Mouse (Mus musculus): ENCODE data around the gene Trib2. TPM values are rescaled to one million over a fixed set of nuclear protein-coding genes. Genes with fewer than 3 reads are reported as not detected.

Gene Trib2
- total and polyA plus RNA-seq, 2 experiments from 2014 or later, result 112 to 185 TPM

- 2% methylated on average over 23 of the region's 23 CpGs for WGBS
- DNase-seq (ENCODE audit: low spot score), result peak; percentile 35
- H3K4me2 ChIP-seq (ENCODE audit: low read depth, low read length, poor library complexity, severe bottlenecking), result peak overlapping the region; percentile 66
- ATAC-seq (ENCODE audit: low FRiP score), result peak; percentile 42
- 0 out of 2 replicates have a peak, but pooled peaks cover 3% of the 10 kb centered on the region for H3K4me1 ChIP-seq (ENCODE audit: insufficient read depth, low read length)
- no peaks in the 10 kb centered on the region for H3K9me3 ChIP-seq (ENCODE audit: low read length)
- H3K9ac ChIP-seq (replicated peaks; ENCODE audit: low read length, poor library complexity, severe bottlenecking), result peak overlapping the region; percentile 90
- no peaks in the 10 kb centered on the region for H3K36me3 ChIP-seq (ENCODE audit: insufficient read depth, low read length)
- H3K27ac ChIP-seq (ENCODE audit: low read depth, low read length), result peak overlapping the region; percentile 94
- H3K27me3 ChIP-seq (ENCODE audit: insufficient read depth, low read length), result no peaks in the 10 kb centered on the region
- H3K4me3 ChIP-seq (ENCODE audit: low read depth, low read length), result peak overlapping the region; percentile 95
- no peak for TF ChIP-seq CTCF (IDR thresholded peaks at IDR 0.05)
These were observed 492 bp downstream of the Trib2 start for GRCm38 (mm10) chr12:15816254-15816605.

GRCm38 (mm10) chr12:15815576-15816253 is 1.0 kb downstream of the Trib2 start:
- WGBS, result under 1% methylated on average over 49 of the region's 49 CpGs
- DNase-seq (ENCODE audit: low spot score), result peak; percentile 95

GRCm38 (mm10) chr12:15815170-15815575 is 1.5 kb downstream of the Trib2 start:
- peak overlapping the region; percentile 94 for H3K27ac ChIP-seq (ENCODE audit: low read depth, low read length)
- peak overlapping the region; percentile 66 for H3K4me2 ChIP-seq (ENCODE audit: low read depth, low read length, poor library complexity, severe bottlenecking)
- peak overlapping the region; percentile 95 for H3K4me3 ChIP-seq (ENCODE audit: low read depth, low read length)
- ATAC-seq (ENCODE audit: low FRiP score) (no peak; the same call in 1 of the 2 replicates), DNase-seq (ENCODE audit: low spot score) (peak; percentile 76)
- H3K4me1 ChIP-seq (ENCODE audit: insufficient read depth, low read length), result 0 out of 2 replicates have a peak, but pooled peaks cover 6% of the 10 kb centered on the region
- under 1% methylated on average over 23 of the region's 23 CpGs for WGBS
- H3K9me3 ChIP-seq (ENCODE audit: low read length), result no peaks in the 10 kb centered on the region
- H3K36me3 ChIP-seq (ENCODE audit: insufficient read depth, low read length), result no peaks in the 10 kb centered on the region
- no peaks in the 10 kb centered on the region for H3K27me3 ChIP-seq (ENCODE audit: insufficient read depth, low read length)
- H3K9ac ChIP-seq (replicated peaks; ENCODE audit: low read length, poor library complexity, severe bottlenecking), result peak overlapping the region; percentile 90
- no peak for TF ChIP-seq CTCF (IDR thresholded peaks at IDR 0.05)

More at GRCm38 (mm10) chr12:15815576-15816253, 1.0 kb downstream of the Trib2 start:
- no peaks in the 10 kb centered on the region for H3K9me3 ChIP-seq (ENCODE audit: low read length)
- peak overlapping the region; percentile 94 for H3K27ac ChIP-seq (ENCODE audit: low read depth, low read length)
- no peaks in the 10 kb centered on the region for H3K27me3 ChIP-seq (ENCODE audit: insufficient read depth, low read length)
- H3K4me3 ChIP-seq (ENCODE audit: low read depth, low read length), result peak overlapping the region; percentile 95
- 0 out of 2 replicates have a peak, but pooled peaks cover 5% of the 10 kb centered on the region for H3K4me1 ChIP-seq (ENCODE audit: insufficient read depth, low read length)
- TF ChIP-seq CTCF (IDR thresholded peaks at IDR 0.05), result peak; percentile 72
- no peaks in the 10 kb centered on the region for H3K36me3 ChIP-seq (ENCODE audit: insufficient read depth, low read length)
- H3K4me2 ChIP-seq (ENCODE audit: low read depth, low read length, poor library complexity, severe bottlenecking), result peak overlapping the region; percentile 66
- ATAC-seq (ENCODE audit: low FRiP score), result peak; percentile 69
- peak overlapping the region; percentile 90 for H3K9ac ChIP-seq (replicated peaks; ENCODE audit: low read length, poor library complexity, severe bottlenecking)

- ATAC-seq (ENCODE audit: low FRiP score) (no peak), DNase-seq (ENCODE audit: low spot score) (peak; percentile 53)
- Histone ChIP-seq H3K9me3 (ENCODE audit: low read length) (no peaks in the 10 kb centered on the region), H3K36me3 (ENCODE audit: insufficient read depth, low read length) (no peaks in the 10 kb centered on the region), H3K27me3 (ENCODE audit: insufficient read depth, low read length) (no peaks in the 10 kb centered on the region), H3K9ac (replicated peaks; ENCODE audit: low read length, poor library complexity, severe bottlenecking) (peak overlapping the region; percentile 90), H3K4me2 (ENCODE audit: low read depth, low read length, poor library complexity, severe bottlenecking) (peak overlapping the region; percentile 66), H3K4me1 (ENCODE audit: insufficient read depth, low read length) (0 out of 2 replicates have a peak, but pooled peaks cover 7% of the 10 kb centered on the region), H3K27ac (ENCODE audit: low read depth, low read length) (peak overlapping the region; percentile 94), H3K4me3 (ENCODE audit: low read depth, low read length) (peak overlapping the region; percentile 95)
- TF ChIP-seq CTCF (IDR thresholded peaks at IDR 0.05), result no peak
- under 1% methylated on average over 32 of the region's 32 CpGs for WGBS
These were observed 2.3 kb downstream of the Trib2 start for GRCm38 (mm10) chr12:15814249-15815081.

- Histone ChIP-seq H3K4me2 (ENCODE audit: low read depth, low read length, poor library complexity, severe bottlenecking) (peak overlapping the region; percentile 66), H3K36me3 (ENCODE audit: insufficient read depth, low read length) (no peaks in the 10 kb centered on the region), H3K4me3 (ENCODE audit: low read depth, low read length) (peak overlapping the region; percentile 95), H3K4me1 (ENCODE audit: insufficient read depth, low read length) (0 out of 2 replicates have a peak, but pooled peaks cover 7% of the 10 kb centered on the region), H3K27ac (ENCODE audit: low read depth, low read length) (peak overlapping the region; percentile 94), H3K9me3 (ENCODE audit: low read length) (no peaks in the 10 kb centered on the region), H3K27me3 (ENCODE audit: insufficient read depth, low read length) (no peaks in the 10 kb centered on the region), H3K9ac (replicated peaks; ENCODE audit: low read length, poor library complexity, severe bottlenecking) (peak overlapping the region; percentile 90)
- WGBS, result 2% methylated on average over 5 of the region's 5 CpGs
- TF ChIP-seq CTCF (IDR thresholded peaks at IDR 0.05), result no peak
- no peak for DNase-seq (ENCODE audit: low spot score)
- ATAC-seq (ENCODE audit: low FRiP score), result no peak
These were observed 2.9 kb downstream of the Trib2 start for GRCm38 (mm10) chr12:15813819-15814165.
